Mouse (Mus musculus) neural tube, embryonic 11.5 days (tissue): ENCODE measurements around the gene Slc9a9. TPM values are rescaled to one million over a fixed set of nuclear protein-coding genes. Genes with fewer than 3 reads are reported as not detected.
A peak's percentile ranks its signal among the peaks of the same experiment; 100 is the strongest.

Experiments
- ATAC-seq: fragments of 200-750 bp; cut with Nextera tagmentation; 2 replicates; pipeline ENCODE4 v1.8.0; 2017; ENCODE audit warnings: moderate number of reproducible peaks, mild to moderate bottlenecking, moderate TSS enrichment, moderate library complexity; ENCODE audit not compliant: insufficient read depth, low FRiP score, low TSS enrichment
- DNase-seq: peaks from one replicate; pipeline ENCODE4 v3.0.0-alpha.2; 2015; ENCODE audit warnings: low spot score
- H3K27ac ChIP-seq: fragments of 300-500 bp; sonication (generic); 2 replicates; pipeline ENCODE4 v1.5.1; 2014; ENCODE audit warnings: low read depth, mild to moderate bottlenecking, low read length
- H3K27me3 ChIP-seq: fragments of 300-500 bp; sonication (generic); 2 replicates; pipeline ENCODE4 v1.6.1; 2014; ENCODE audit warnings: mild to moderate bottlenecking, low read length, mixed read lengths; ENCODE audit not compliant: control insufficient read depth, insufficient read depth
- H3K36me3 ChIP-seq: fragments of 300-500 bp; sonication (generic); 2 replicates; pipeline ENCODE4 v1.6.1; 2014; ENCODE audit warnings: mild to moderate bottlenecking, low read length, moderate library complexity, mixed read lengths; ENCODE audit not compliant: control insufficient read depth, insufficient read depth
- H3K4me1 ChIP-seq: fragments of 300-500 bp; sonication (generic); 2 replicates; pipeline ENCODE4 v1.6.1; 2014; ENCODE audit warnings: low read length, mixed read lengths; ENCODE audit not compliant: control insufficient read depth, insufficient read depth
- H3K4me2 ChIP-seq: fragments of 300-500 bp; sonication (generic); 2 replicates; pipeline ENCODE4 v1.6.1; 2014; ENCODE audit warnings: low read depth, mild to moderate bottlenecking, moderate library complexity
- H3K4me3 ChIP-seq: fragments of 300-500 bp; sonication (generic); 2 replicates; pipeline ENCODE4 v1.5.1; 2014; ENCODE audit warnings: low read depth, low read length
- H3K9ac ChIP-seq: fragments of 300-500 bp; sonication (generic); 2 replicates; pipeline ENCODE4 v1.6.1; 2014; ENCODE audit warnings: mild to moderate bottlenecking, low read length
- H3K9me3 ChIP-seq: fragments of 300-500 bp; sonication (generic); 2 replicates; pipeline ENCODE4 v1.6.1; 2016; ENCODE audit warnings: low read length; ENCODE audit not compliant: control insufficient read depth
- WGBS: fragments of 180-500 bp; shearing (Covaris S2); extraction: QIAGEN DNeasy Blood & Tissue Kit; methylation state at CpG from one replicate; pipeline ENCODE4 v1.1.7; 2014; 5-methylcytosine and 5-hydroxymethylcytosine counted together
- polyA plus RNA-seq: library from polyadenylated mRNA; unstranded; fragments of >200 nt; fragmentation: Nextera tagmentation; extraction: Ambion mirVana; gene quantifications from 2 replicates; pipeline ENCODE4 v1.2.1, GENCODE M21; 2014

The Slc9a9 gene
- polyA plus RNA-seq, 1 experiment from 2014 or later: 4.6 TPM

DNA sequence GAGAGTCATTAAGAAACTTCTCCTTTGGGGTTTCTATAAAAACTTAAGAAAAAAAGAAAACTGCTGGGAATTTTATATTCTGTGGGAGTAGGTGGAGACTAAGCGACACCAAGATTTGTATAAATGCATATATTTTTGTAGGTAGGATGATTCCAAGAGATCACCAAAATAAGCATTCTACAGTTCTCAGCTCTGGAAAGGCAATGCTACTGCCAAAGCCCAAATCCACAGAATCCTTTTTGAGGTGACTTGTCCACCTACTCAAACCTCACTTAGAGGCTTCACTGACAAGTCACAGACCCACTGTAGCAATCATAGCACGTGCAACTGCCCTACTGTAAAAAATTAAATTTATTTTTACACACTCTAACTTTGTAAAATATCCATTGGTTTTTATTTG lies 303.0 kb downstream of the Slc9a9 start:
- Histone ChIP-seq H3K27me3 (no peaks in the 10 kb centered on the region), H3K27ac (no peak overlapping the region), H3K36me3 (no peaks in the 10 kb centered on the region), H3K4me2 (no peak overlapping the region), H3K4me3 (no peak overlapping the region), H3K4me1 (no peaks in the 10 kb centered on the region), H3K9me3 (no peaks in the 10 kb centered on the region), H3K9ac (no peak overlapping the region)
- no peak for DNase-seq
- WGBS: 89% methylated on average over 2 of the region's 2 CpGs
- no peak for ATAC-seq

DNA sequence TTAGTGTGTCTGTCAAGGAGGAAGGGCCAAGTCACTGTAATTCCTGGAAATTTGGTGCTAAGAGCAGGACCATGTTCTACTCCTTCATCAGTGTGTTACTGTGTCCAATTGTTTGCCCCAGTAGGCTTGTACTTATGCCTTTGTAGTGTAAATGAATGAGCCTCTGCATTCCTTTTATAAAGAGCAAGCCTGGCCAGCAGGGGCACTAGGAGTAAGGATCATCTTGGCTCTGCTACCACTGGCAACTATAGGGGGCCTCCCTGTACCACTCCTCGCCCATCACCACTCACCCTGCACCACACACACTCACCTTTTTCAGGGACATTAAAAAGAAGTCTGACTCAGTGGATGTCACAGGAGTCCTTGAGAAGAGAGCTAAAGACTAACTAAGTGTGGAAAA lies 306.5 kb downstream of the Slc9a9 start:
- Histone ChIP-seq H3K27ac (no peak overlapping the region), H3K36me3 (no peaks in the 10 kb centered on the region), H3K4me3 (no peak overlapping the region), H3K9ac (no peak overlapping the region), H3K27me3 (no peaks in the 10 kb centered on the region), H3K4me1 (no peaks in the 10 kb centered on the region), H3K9me3 (no peaks in the 10 kb centered on the region), H3K4me2 (no peak overlapping the region)
- ATAC-seq (peak; percentile 27; the same call in 1 of the 2 replicates), DNase-seq (no peak)
- WGBS: 85% methylated on average over 1 of the region's 1 CpGs

DNA sequence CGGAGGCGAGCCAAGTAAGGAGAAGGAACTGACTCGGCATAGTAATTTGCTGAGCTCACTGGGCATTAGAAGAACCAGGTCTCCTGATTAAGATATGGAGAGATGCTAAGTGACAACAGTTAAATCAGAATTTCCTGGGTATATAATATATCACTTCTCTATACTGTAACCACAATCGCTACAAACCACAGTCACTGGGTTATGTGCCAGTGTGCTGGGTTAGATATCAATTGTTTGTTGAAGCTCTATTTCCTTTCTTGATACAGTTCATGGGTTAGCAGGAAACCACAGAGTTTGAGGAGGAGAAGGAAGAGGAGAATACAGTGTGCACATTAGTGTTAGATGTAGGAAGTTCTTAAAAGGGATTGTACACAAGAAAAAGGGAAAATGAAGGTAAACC lies 323.9 kb downstream of the Slc9a9 start:
- Histone ChIP-seq H3K4me1 (no peaks in the 10 kb centered on the region), H3K9ac (no peak overlapping the region), H3K27ac (no peak overlapping the region), H3K4me3 (no peak overlapping the region), H3K4me2 (no peak overlapping the region), H3K36me3 (no peaks in the 10 kb centered on the region), H3K9me3 (no peaks in the 10 kb centered on the region), H3K27me3 (no peaks in the 10 kb centered on the region)
- ATAC-seq (no peak), DNase-seq (no peak)
- WGBS: 92% methylated on average over 4 of the region's 4 CpGs

DNA sequence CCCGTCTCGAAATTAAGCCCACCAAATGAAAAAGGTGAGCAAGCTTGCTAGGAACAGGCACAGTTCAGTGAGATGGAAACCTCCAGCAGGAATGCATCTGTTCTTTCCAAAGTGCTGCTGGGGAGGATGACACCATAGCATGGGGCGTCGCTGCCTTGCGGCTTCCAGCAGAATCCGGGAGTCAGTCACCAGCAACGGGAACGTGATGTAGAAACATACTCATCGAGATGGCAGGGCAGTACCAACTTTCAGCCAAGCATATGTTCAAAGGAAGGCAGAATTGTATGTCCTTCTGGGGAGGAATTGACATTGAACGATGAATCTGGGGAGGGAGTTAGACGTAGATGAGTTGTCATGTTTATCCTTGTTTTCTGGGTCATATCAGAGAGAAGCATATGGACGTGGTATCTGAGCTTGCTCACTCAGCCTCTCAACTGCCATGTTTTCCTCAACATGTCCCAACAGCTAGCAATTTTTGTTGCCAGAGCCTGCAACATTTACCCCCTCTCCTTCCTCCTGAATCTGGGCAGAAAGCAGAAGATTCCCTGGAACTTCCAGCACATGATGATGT lies 350.5 kb downstream of the Slc9a9 start:
- Histone ChIP-seq H3K4me1 (no peaks in the 10 kb centered on the region), H3K4me3 (no peak overlapping the region), H3K9me3 (no peaks in the 10 kb centered on the region), H3K27me3 (no peaks in the 10 kb centered on the region), H3K36me3 (no peaks in the 10 kb centered on the region), H3K9ac (no peak overlapping the region), H3K4me2 (no peak overlapping the region), H3K27ac (no peak overlapping the region)
- WGBS: 93% methylated on average over 12 of the region's 12 CpGs
- no peak for ATAC-seq
- no peak for DNase-seq

DNA sequence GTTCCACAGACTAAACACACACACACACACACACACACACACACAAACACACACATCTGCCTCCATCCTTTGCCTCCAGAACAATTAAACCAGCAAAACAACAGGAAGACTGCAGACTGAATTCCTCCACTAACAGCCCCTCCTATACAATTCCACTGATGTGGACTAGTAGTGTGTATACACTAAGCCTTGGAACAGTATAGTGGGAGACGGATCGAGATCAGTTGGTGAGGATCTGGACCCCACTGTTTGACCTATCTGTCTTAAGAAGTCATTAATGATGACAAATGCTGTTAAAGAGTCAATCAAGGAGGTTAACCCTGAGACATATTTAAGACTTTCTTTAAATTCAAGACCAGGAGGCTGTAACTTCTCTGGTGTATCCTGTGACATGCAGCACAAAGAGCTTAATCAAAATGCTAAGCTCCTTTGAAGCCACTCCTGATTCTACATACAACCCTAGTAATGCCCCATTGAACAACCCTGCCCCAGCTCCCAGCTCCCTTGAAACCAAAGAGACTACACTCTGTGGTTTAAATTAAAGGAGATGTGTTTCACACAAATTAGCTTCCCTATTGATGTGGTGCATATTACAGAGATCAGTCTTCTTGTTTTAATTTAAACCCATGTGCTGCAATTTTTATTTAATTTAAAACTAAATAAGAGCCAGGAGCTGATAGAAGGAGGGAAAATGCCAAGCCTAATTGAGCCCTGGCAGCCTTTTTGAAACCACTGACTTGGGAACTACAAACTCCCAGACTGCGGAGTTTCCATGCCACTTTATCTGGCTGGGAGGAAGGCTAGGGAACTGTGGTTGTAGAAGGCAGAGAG lies 364.6 kb downstream of the Slc9a9 start:
- no peak for DNase-seq
- Histone ChIP-seq H3K4me2 (no peak overlapping the region), H3K27me3 (no peaks in the 10 kb centered on the region), H3K4me1 (no peaks in the 10 kb centered on the region), H3K27ac (no peak overlapping the region), H3K9ac (no peak overlapping the region), H3K9me3 (no peaks in the 10 kb centered on the region), H3K36me3 (no peaks in the 10 kb centered on the region), H3K4me3 (no peak overlapping the region)
- 79% methylated on average over 3 of the region's 3 CpGs for WGBS
- ATAC-seq: no peak

DNA sequence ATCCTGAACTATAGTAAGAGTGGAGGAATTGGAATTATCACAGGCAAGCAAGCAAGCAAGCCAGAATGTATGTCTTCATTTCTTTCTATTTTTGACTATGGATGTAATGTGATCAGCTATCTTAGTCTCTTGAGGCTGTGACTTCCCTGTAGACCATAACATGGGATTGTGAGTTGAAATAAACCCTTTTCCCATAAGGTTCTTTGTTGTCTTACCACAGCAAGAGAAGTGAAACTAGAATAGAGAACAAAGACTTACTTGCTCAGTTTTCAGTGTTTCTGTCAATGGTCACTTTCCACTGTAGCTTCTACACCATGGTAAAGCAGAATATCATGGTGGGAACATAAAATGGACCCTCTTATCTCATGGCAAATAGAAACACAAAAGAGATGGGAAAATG lies 366.5 kb downstream of the Slc9a9 start:
- no peak overlapping the region for H3K4me3 ChIP-seq
- ATAC-seq: no peak
- no peak overlapping the region for H3K4me2 ChIP-seq
- DNase-seq: no peak
- no peaks in the 10 kb centered on the region for H3K27me3 ChIP-seq
- H3K9me3 ChIP-seq: no peaks in the 10 kb centered on the region
- H3K27ac ChIP-seq: no peak overlapping the region
- no peaks in the 10 kb centered on the region for H3K4me1 ChIP-seq
- no peak overlapping the region for H3K9ac ChIP-seq
- no peaks in the 10 kb centered on the region for H3K36me3 ChIP-seq

DNA sequence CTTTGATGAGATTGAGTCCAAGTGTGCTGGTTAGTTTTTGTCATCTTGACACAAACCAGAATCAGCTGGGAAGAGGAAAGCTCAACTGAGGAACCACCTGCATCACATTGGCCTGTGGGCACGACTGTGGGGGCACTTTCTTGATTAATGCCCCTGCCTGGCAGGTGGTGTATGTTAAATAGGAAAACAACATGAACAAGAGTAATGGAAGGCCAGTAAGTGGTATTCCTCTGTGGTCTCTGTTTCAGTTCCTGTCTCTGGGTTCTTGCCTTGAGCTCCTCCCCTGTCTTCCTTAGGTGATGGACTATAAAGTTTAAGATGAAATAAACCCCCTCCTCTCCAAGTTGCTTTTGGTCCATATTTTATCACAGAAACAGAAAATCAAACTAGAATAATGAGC lies 372.7 kb downstream of the Slc9a9 start:
- no peak for ATAC-seq
- Histone ChIP-seq H3K4me3 (no peak overlapping the region), H3K4me1 (no peaks in the 10 kb centered on the region), H3K27me3 (no peaks in the 10 kb centered on the region), H3K27ac (no peak overlapping the region), H3K9me3 (no peaks in the 10 kb centered on the region), H3K36me3 (no peaks in the 10 kb centered on the region), H3K4me2 (no peak overlapping the region), H3K9ac (no peak overlapping the region)
- DNase-seq: no peak
- 61% methylated on average over 1 of the region's 1 CpGs for WGBS

DNA sequence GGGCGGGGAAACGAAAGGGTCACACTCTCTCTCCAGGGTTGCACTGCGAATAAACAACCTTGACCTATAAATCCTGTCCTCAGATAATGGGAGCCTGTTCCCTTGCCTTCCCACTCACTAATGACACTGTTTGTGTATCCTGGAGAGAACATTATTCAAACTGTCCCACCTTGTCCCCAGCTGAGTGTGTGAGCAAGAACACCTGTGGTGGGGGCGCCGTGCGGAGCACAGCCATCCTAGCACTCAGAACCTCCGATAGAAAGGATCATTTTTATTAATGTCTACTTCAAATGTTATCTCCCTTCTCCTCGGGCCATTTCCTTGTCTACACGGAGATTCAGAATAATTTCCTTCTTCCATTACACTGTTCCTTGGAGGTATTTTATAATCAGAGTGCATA lies 382.5 kb downstream of the Slc9a9 start:
- DNase-seq: peak; percentile 24
- Histone ChIP-seq H3K27ac (no peak overlapping the region), H3K27me3 (no peaks in the 10 kb centered on the region), H3K4me1 (no peaks in the 10 kb centered on the region), H3K9ac (no peak overlapping the region), H3K4me3 (no peak overlapping the region), H3K4me2 (no peak overlapping the region), H3K36me3 (no peaks in the 10 kb centered on the region), H3K9me3 (no peaks in the 10 kb centered on the region)
- ATAC-seq: no peak
- 68% methylated on average over 9 of the region's 9 CpGs for WGBS

DNA sequence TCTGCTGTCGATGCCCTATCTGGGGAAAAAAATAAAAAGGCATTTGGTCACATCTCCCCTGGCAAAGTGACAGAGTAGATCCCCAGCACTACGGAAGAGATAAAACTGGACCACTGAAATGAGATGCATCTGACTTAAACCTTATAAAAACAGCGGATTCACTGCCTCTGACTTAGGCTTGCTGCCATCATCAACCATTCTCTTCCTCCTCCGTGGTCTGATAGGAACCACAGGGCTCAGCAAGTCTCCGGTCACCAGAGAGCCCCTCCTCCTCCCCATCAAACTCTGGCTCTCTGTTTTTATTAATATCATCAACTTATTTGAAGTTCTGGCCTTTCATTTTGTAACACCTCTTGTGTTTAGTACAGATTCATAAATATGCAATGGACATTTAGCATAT lies 383.5 kb downstream of the Slc9a9 start:
- H3K4me1 ChIP-seq: no peaks in the 10 kb centered on the region
- ATAC-seq (no peak), DNase-seq (no peak)
- no peaks in the 10 kb centered on the region for H3K36me3 ChIP-seq
- no peak overlapping the region for H3K9ac ChIP-seq
- H3K4me2 ChIP-seq: no peak overlapping the region
- H3K27me3 ChIP-seq: no peaks in the 10 kb centered on the region
- 82% methylated on average over 5 of the region's 5 CpGs for WGBS
- H3K9me3 ChIP-seq: no peaks in the 10 kb centered on the region
- H3K27ac ChIP-seq: no peak overlapping the region
- H3K4me3 ChIP-seq: no peak overlapping the region
